Mouse (Mus musculus) gastrocnemius, postnatal 14 days (tissue): ENCODE data around the gene Tshz3. TPM values are rescaled to one million over a fixed set of nuclear protein-coding genes. Genes with fewer than 3 reads are reported as not detected.
A peak's percentile ranks its signal among the peaks of the same experiment; 100 is the strongest.

Experiments
- DNase-seq: peaks from one replicate; pipeline ENCODE4 v3.0.0; 2021; ENCODE audit warnings: mixed read lengths
- intact Hi-C: fragments of 180-260 bp; cut with DNase I; formaldehyde crosslinking; loops from one replicate; pipeline ENCODE4 v1.15.1; 2025; ENCODE audit warnings: low total_unique reads
- total RNA-seq, 2 experiments: library from RNA; stranded (reverse); gene quantifications; 2 replicates each; pipeline ENCODE4 v1.2.3; 2021

Tshz3 gene
- total RNA-seq, 2 experiments from 2014 or later, result 5.0 to 5.3 TPM

DNA sequence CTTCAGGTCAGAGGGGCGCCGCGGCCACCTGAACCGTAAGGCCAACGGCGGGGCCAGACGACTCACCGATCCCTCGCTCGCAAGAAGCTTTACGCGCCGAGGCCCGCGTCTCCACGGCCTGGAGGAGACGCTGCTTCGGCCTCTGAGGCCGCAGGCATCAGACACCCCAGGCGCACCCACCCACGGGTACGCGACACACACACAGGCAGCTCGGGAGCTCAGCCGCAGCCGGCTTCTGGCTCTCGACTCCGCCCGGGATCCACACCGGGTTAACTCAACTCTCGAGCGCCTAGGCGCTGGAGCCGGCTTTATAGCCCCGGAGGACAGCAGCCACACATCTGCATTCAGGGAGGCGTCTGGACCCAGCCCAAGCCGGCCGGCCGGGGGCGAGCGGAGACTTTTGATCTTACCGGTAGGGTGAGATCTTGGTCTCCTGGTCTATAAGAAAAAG is 2.1 kb upstream of the Tshz3 start:
- intact Hi-C loops, result no loop called here

GRCm38 (mm10) chr7:36696406-36697117 is 1.4 kb upstream of the Tshz3 start:
- DNase-seq, result peak; percentile 74
- intact Hi-C loops, result no loop called here

More for the DNA sequence above, 2.1 kb upstream of the Tshz3 start:
- DNase-seq, result peak; percentile 75

DNA sequence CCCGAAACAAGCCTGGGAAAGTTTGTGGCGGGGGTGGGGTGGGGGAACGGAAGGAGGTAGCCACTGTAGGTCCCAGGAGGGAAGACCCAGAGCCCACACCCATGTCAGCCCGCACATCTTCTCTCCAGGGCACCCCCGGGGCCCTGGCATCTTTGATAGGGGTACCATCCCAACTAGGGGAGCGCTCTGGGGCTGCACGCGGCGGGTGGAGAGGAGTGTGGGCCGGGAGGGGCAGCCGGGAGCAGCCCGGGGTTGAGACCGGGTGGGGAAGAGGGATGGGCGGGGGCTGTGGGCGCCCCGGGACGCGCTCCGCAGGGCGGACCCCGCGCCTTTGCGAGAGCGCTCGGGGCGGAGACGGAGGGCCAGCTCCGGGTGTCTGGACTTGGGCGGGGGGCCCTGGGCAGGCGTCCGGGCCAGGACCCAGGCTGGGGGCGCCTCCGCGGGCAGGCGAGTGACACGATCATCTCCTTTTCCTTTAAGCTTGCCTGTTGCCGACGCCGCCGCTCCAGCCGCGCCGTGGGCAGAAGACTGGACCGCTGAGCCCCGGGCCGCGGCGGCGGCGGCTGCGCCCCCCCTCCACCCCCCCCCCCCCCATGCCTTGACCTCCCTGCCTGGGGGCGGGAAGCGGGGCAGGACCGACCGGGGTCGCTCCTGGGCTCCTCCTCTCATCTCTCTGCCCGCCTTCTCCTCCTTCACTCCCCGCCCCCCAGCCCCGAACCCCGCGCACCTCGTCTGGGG is 631 bp upstream of the Tshz3 start:
- peak; percentile 80 for DNase-seq
- intact Hi-C loops, result no loop called here

- intact Hi-C loops, result no loop called here
Observed at GRCm38 (mm10) chr7:36698589-36698946, 650 bp downstream of the Tshz3 start.

DNA sequence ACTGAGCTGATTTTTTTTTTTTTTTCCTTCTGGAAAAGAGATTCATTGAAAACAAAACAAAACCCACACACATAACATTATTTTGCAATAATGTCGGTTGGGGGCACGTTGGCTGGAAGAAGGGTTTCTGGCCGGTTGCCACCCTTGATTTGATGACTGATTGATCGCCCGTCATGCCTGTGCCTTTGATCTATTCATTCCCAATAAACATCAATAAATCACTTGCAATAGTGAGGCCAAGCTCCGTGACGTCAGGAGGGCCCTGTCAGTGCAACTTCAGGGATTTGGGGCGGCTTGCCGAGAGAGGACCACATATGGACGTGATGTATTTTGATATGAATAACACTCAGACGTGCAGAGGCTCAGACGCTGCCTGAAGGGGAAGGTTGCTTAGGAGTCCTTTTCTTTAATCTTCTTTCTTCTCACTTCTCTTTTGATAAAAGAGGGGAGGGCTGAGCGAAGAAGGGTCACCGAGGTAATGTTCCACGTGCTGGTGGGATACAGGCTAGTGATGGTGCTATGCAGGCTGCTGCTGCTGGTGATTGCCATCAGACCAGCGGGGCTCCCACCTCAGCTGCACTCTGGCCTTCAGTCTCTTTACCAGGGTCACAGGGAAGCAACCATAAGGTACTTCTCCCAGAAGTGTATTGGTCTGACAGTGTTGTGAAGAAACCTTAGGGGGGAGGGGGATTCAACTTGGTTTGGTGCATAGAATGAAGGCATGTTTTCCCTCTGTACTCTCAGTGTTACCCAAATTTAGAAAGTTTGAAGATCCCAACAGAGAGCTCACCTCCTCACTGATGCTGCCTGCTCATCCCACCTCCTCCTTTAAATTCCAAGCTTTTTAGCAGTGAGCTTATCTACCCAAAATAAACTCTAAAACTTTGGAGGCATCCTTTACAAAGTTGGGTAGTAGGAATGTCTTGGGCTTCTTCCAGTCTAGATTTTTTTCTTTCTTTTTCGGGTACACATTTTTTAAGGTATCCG is 1.4 kb downstream of the Tshz3 start:
- intact Hi-C loops, result no loop called here
- no peak for DNase-seq

More at GRCm38 (mm10) chr7:36698589-36698946, 650 bp downstream of the Tshz3 start:
- no peak for DNase-seq

DNA sequence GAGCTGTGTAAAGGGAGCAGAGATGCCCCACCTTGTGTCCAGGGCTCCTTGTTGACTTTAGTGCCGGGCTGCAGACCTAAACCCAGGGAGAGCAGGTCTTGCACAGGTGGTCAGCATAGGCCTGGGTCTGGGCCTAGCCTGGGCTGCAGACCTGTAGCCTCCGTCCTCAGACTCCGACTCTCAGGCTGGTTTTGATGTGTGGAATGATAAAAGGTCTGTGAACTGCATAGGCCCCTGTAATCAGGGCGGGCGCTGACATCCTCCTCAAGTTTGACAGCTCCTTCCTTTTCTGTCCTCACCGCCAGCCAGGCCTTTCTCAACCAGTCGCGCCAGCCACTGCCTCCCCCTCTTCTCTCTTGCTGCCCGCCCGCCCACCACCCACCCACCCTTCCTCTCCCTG is 8.7 kb downstream of the Tshz3 start:
- intact Hi-C loops, result loop anchor here (10.0 kb wide), 1 partner anchor 638 kb away; no protein-coding TSS in a partner anchor
- no peak for DNase-seq

DNA sequence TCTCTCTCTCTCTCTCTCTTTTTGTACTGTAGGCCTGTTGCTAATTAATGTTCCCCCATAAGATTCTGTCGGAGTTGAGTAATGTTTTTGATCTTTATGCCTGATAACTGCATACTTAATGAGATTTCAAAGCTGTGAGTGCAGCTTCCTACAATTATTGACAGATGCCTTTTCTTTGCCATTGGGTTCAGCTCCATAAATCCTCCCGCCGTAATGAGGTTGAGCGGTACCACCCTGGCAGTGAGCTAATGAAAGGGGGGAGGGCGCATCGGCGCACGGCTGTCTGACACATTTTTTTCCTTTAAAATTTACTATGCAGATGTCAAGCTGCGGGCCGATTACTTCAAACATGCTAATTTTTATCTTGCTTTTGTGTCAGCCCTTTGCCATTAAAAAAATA is 9.3 kb downstream of the Tshz3 start:
- intact Hi-C loops, result loop anchor here (10.0 kb wide), 1 partner anchor 638 kb away; no protein-coding TSS in a partner anchor

DNA sequence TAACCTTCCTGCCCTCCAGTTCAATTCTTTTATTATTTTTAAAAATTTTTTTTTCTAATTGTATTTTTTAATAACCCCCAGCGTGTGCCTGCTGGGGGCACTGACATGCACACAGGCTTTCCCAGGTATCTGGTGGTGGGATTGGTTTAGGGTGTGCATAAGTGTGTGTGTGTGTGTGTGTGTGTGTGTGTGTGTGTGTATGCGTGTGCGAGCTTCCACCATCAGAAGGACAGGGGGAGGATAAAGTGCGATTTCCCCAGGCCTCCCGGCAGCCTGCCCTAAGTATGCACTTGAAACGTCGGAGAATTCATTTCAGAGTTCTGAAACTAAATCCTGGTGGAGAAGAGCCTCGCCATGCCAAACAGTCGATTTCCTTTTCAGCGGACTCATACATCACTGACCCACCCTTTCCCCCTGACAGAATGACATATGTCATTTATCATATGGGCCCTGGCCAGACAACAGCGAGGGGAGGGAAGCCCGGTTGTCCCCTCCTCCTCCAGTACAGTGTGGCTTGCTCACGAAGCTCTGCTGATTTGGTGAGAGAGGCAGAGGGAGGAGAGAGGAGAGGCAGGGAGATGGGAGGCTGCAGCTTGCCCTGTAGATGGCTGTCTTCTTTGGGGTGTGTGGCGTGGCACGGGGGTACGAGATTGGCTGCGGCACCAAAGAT is 9.9 kb downstream of the Tshz3 start:
- DNase-seq, result no peak
- intact Hi-C loops, result loop anchor here (10.0 kb wide), 1 partner anchor 637 kb away; no protein-coding TSS in a partner anchor

More for the DNA sequence above, 9.3 kb downstream of the Tshz3 start:
- DNase-seq, result no peak

- intact Hi-C loops, result loop anchor here (10.0 kb wide), 1 partner anchor 636 kb away; no protein-coding TSS in a partner anchor
Observed at GRCm38 (mm10) chr7:36708823-36709222, 10.9 kb downstream of the Tshz3 start.

GRCm38 (mm10) chr7:36709239-36709638 is 11.3 kb downstream of the Tshz3 start:
- DNase-seq, result peak; percentile 71
- intact Hi-C loops, result loop anchor here (10.0 kb wide), 1 partner anchor 636 kb away; no protein-coding TSS in a partner anchor

More at GRCm38 (mm10) chr7:36708823-36709222, 10.9 kb downstream of the Tshz3 start:
- DNase-seq, result no peak

GRCm38 (mm10) chr7:36709974-36710373 is 12.1 kb downstream of the Tshz3 start:
- DNase-seq, result no peak
- intact Hi-C loops, result loop anchor here (10.0 kb wide), 1 partner anchor 635 kb away; no protein-coding TSS in a partner anchor

- intact Hi-C loops, result no loop called here
- DNase-seq, result no peak
Observed at GRCm38 (mm10) chr7:36710387-36710786, 12.5 kb downstream of the Tshz3 start.

GRCm38 (mm10) chr7:36711766-36712165 is 13.8 kb downstream of the Tshz3 start:
- peak; percentile 63 for DNase-seq
- intact Hi-C loops, result no loop called here

DNA sequence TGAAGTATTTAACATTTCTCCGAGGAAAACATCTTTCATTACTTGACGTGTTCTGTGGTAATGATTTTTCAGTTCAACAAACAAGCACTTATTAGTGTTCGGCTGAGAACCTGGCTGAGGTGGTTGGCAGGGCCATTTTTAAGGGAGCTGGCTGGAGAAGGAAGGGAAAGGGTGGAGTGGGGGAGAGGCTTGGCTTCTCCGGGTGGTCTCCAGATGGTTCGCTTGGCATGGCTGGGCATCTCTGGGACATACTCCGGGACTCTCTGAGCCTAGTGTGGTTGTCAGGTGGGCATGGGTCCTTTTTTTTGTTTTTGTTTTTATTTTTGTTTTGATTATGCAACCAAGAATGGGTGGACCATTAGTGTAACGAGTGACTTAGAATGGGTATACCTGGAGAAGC is 16.4 kb downstream of the Tshz3 start:
- no peak for DNase-seq
- intact Hi-C loops, result no loop called here

GRCm38 (mm10) chr7:36717192-36717591 is 19.3 kb downstream of the Tshz3 start:
- intact Hi-C loops, result no loop called here

DNA sequence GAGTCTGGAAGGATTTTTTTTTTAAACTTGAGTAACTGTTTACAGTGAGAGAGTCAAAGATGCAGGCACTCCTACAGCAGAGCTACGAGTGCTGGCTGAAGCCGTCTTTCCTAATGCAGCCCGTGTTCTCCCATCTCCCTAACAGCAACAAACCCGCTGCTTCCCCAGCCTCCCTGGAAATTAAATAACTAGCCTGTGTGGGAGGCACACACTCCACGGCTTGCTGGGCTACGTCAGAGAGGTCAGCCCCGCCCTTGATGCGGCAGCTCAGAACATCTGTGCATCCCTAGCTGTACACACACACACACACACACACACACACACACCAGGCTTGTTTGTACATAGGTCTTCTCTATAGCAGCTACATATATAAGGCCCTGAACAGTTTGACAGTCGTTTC is 22.9 kb downstream of the Tshz3 start:
- DNase-seq, result no peak

More at GRCm38 (mm10) chr7:36717192-36717591, 19.3 kb downstream of the Tshz3 start:
- DNase-seq, result no peak

DNA sequence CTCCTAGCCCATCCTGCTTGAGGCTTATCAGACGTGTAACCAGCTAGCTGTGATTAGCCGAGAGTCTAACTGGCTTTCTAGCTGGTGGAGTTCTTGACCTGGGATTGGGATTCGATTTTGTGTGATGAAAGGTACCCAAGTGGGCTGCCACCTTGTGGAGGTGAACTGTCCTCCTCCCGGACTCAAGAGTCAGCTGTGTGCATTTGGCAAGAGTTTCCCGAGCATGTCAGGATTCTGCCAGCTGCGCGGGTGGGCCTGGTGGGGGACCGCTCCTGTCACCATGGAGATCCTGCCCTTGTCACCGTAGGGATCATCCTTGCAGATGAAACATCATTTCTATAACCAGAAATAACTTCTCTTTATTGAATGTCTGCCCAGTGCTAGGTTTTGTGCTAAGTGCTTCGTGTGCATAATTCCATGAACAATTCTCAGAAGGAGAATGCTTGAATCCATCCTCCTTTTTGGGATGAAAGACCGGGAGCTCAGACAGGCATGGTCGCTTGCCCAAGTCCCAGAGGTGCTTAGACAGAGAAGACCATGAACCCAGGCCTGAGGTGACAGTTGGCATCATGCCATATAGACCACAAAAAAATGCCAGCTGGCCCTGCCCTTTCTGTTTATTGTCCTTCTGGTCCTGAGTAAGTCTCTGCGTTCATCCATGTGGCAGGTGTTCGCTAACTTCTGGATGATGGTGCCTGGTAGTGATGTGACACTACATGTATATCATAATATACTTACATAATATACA is 38.6 kb downstream of the Tshz3 start:
- DNase-seq, result peak; percentile 24
- intact Hi-C loops, result no loop called here

More for the DNA sequence above, 22.9 kb downstream of the Tshz3 start:
- intact Hi-C loops, result no loop called here

DNA sequence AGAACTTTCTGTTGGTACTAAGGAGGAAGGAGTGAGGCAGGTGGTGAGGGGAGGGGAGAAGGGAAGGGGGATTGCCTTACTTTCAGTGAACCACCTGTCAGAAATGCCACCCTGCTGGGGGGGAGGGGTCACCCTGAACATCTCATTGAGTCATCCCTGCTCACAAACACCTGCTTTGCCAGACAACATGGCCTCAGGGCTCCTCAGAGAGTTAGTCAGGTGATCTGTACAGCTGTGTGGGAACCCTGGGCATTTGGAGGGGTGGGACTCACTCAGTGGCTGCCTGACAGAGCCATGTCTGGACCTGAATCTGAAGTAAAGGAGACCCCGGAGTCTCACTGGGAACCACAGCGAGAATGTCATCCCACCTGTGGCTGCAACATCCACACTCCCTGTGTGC is 53.6 kb downstream of the Tshz3 start:
- DNase-seq, result no peak
- intact Hi-C loops, result no loop called here
